Mouse (Mus musculus): ENCODE results near the gene Slc50a1. TPM values are rescaled to one million over a fixed set of nuclear protein-coding genes. Genes with fewer than 3 reads are reported as not detected.

Gene Slc50a1
- polyA plus RNA-seq, 1 experiment from 2014 or later, result 22.2 TPM

- no peak overlapping the region for H3K9ac ChIP-seq (ENCODE audit: low read depth, low read length)
Observed at GRCm38 (mm10) chr3:89298908-89299307, 28.5 kb upstream of the Slc50a1 start.

GRCm38 (mm10) chr3:89296761-89297396 lies 26.5 kb upstream of the Slc50a1 start:
- ATAC-seq (ENCODE audit: low read depth), result no peak
- 57% methylated on average over 11 of the region's 11 CpGs for WGBS (ENCODE audit: insufficient replicate concordance)
- Histone ChIP-seq H3K36me3 (ENCODE audit: control insufficient read depth, insufficient read depth) (no peaks in the 10 kb centered on the region), H3K9ac (ENCODE audit: low read depth, low read length) (no peak overlapping the region), H3K9me3 (replicated peaks; ENCODE audit: control insufficient read depth, low read length) (no peaks in the 10 kb centered on the region), H3K27ac (ENCODE audit: low read length) (no peak overlapping the region), H3K27me3 (ENCODE audit: control insufficient read depth, insufficient read depth, low read depth, low read length) (no peaks in the 10 kb centered on the region), H3K4me2 (ENCODE audit: low read depth, low read length) (no peak overlapping the region), H3K4me1 (ENCODE audit: control insufficient read depth, low read depth, low read length) (no peaks in the 10 kb centered on the region; the same call in 1 of the 2 replicates), H3K4me3 (ENCODE audit: low read depth, low read length) (no peak overlapping the region)

More at GRCm38 (mm10) chr3:89298908-89299307, 28.5 kb upstream of the Slc50a1 start:
- H3K4me1 ChIP-seq (ENCODE audit: control insufficient read depth, low read depth, low read length), result no peaks in the 10 kb centered on the region; the same call in 1 of the 2 replicates
- WGBS (ENCODE audit: insufficient replicate concordance), result 69% methylated on average over 6 of the region's 6 CpGs
- no peaks in the 10 kb centered on the region for H3K27me3 ChIP-seq (ENCODE audit: control insufficient read depth, insufficient read depth, low read depth, low read length)
- no peak overlapping the region for H3K4me2 ChIP-seq (ENCODE audit: low read depth, low read length)
- H3K9me3 ChIP-seq (replicated peaks; ENCODE audit: control insufficient read depth, low read length), result no peaks in the 10 kb centered on the region
- no peak overlapping the region for H3K27ac ChIP-seq (ENCODE audit: low read length)
- no peak overlapping the region for H3K4me3 ChIP-seq (ENCODE audit: low read depth, low read length)
- no peaks in the 10 kb centered on the region for H3K36me3 ChIP-seq (ENCODE audit: control insufficient read depth, insufficient read depth)
- ATAC-seq (ENCODE audit: low read depth), result no peak

- no peak for ATAC-seq (ENCODE audit: low read depth)
- Histone ChIP-seq H3K27ac (ENCODE audit: low read length) (no peak overlapping the region), H3K9me3 (replicated peaks; ENCODE audit: control insufficient read depth, low read length) (no peaks in the 10 kb centered on the region), H3K9ac (ENCODE audit: low read depth, low read length) (no peak overlapping the region), H3K27me3 (ENCODE audit: control insufficient read depth, insufficient read depth, low read depth, low read length) (no peaks in the 10 kb centered on the region), H3K4me1 (ENCODE audit: control insufficient read depth, low read depth, low read length) (no peaks in the 10 kb centered on the region; the same call in 1 of the 2 replicates), H3K4me3 (ENCODE audit: low read depth, low read length) (no peak overlapping the region), H3K36me3 (ENCODE audit: control insufficient read depth, insufficient read depth) (no peaks in the 10 kb centered on the region), H3K4me2 (ENCODE audit: low read depth, low read length) (no peak overlapping the region)
- WGBS (ENCODE audit: insufficient replicate concordance), result 50% methylated on average over 8 of the region's 8 CpGs
Observed at GRCm38 (mm10) chr3:89295685-89296230, 25.4 kb upstream of the Slc50a1 start.

GRCm38 (mm10) chr3:89294195-89294594 lies 23.8 kb upstream of the Slc50a1 start:
- no peak overlapping the region for H3K4me2 ChIP-seq (ENCODE audit: low read depth, low read length)
- no peaks in the 10 kb centered on the region; the same call in 1 of the 2 replicates for H3K4me1 ChIP-seq (ENCODE audit: control insufficient read depth, low read depth, low read length)
- H3K9ac ChIP-seq (ENCODE audit: low read depth, low read length), result no peak overlapping the region
- H3K4me3 ChIP-seq (ENCODE audit: low read depth, low read length), result no peak overlapping the region
- no peaks in the 10 kb centered on the region for H3K36me3 ChIP-seq (ENCODE audit: control insufficient read depth, insufficient read depth)
- WGBS (ENCODE audit: insufficient replicate concordance), result 50% methylated on average over 5 of the region's 5 CpGs
- ATAC-seq (ENCODE audit: low read depth), result peak; percentile 35
- no peaks in the 10 kb centered on the region for H3K27me3 ChIP-seq (ENCODE audit: control insufficient read depth, insufficient read depth, low read depth, low read length)
- H3K9me3 ChIP-seq (replicated peaks; ENCODE audit: control insufficient read depth, low read length), result no peaks in the 10 kb centered on the region
- H3K27ac ChIP-seq (ENCODE audit: low read length), result peak overlapping the region; percentile 73

- Histone ChIP-seq H3K36me3 (ENCODE audit: control insufficient read depth, insufficient read depth) (no peaks in the 10 kb centered on the region), H3K4me1 (ENCODE audit: control insufficient read depth, low read depth, low read length) (no peaks in the 10 kb centered on the region; the same call in 1 of the 2 replicates), H3K9me3 (replicated peaks; ENCODE audit: control insufficient read depth, low read length) (no peaks in the 10 kb centered on the region), H3K27ac (ENCODE audit: low read length) (peak overlapping the region; percentile 73), H3K4me2 (ENCODE audit: low read depth, low read length) (no peak overlapping the region), H3K9ac (ENCODE audit: low read depth, low read length) (no peak overlapping the region), H3K27me3 (ENCODE audit: control insufficient read depth, insufficient read depth, low read depth, low read length) (no peaks in the 10 kb centered on the region), H3K4me3 (ENCODE audit: low read depth, low read length) (no peak overlapping the region)
- ATAC-seq (ENCODE audit: low read depth), result peak; percentile 89
- 60% methylated on average over 11 of the region's 11 CpGs for WGBS (ENCODE audit: insufficient replicate concordance)
Observed at GRCm38 (mm10) chr3:89293247-89293918, 23.0 kb upstream of the Slc50a1 start.

GRCm38 (mm10) chr3:89292303-89292702 lies 21.9 kb upstream of the Slc50a1 start:
- no peak overlapping the region for H3K27ac ChIP-seq (ENCODE audit: low read length)
- no peaks in the 10 kb centered on the region for H3K27me3 ChIP-seq (ENCODE audit: control insufficient read depth, insufficient read depth, low read depth, low read length)
- no peaks in the 10 kb centered on the region for H3K36me3 ChIP-seq (ENCODE audit: control insufficient read depth, insufficient read depth)
- H3K4me1 ChIP-seq (ENCODE audit: control insufficient read depth, low read depth, low read length), result no peaks in the 10 kb centered on the region; the same call in 1 of the 2 replicates
- H3K4me3 ChIP-seq (ENCODE audit: low read depth, low read length), result no peak overlapping the region
- WGBS (ENCODE audit: insufficient replicate concordance), result 59% methylated on average over 5 of the region's 5 CpGs
- H3K9ac ChIP-seq (ENCODE audit: low read depth, low read length), result no peak overlapping the region
- H3K4me2 ChIP-seq (ENCODE audit: low read depth, low read length), result no peak overlapping the region
- no peaks in the 10 kb centered on the region for H3K9me3 ChIP-seq (replicated peaks; ENCODE audit: control insufficient read depth, low read length)
- no peak for ATAC-seq (ENCODE audit: low read depth)

GRCm38 (mm10) chr3:89291874-89292273 lies 21.5 kb upstream of the Slc50a1 start:
- ATAC-seq (ENCODE audit: low read depth), result no peak
- no peak overlapping the region for H3K27ac ChIP-seq (ENCODE audit: low read length)
- no peaks in the 10 kb centered on the region for H3K36me3 ChIP-seq (ENCODE audit: control insufficient read depth, insufficient read depth)
- no peak overlapping the region for H3K4me3 ChIP-seq (ENCODE audit: low read depth, low read length)
- H3K9ac ChIP-seq (ENCODE audit: low read depth, low read length), result no peak overlapping the region
- no peak overlapping the region for H3K4me2 ChIP-seq (ENCODE audit: low read depth, low read length)
- no peaks in the 10 kb centered on the region; the same call in 1 of the 2 replicates for H3K4me1 ChIP-seq (ENCODE audit: control insufficient read depth, low read depth, low read length)
- no peaks in the 10 kb centered on the region for H3K9me3 ChIP-seq (replicated peaks; ENCODE audit: control insufficient read depth, low read length)
- no peaks in the 10 kb centered on the region for H3K27me3 ChIP-seq (ENCODE audit: control insufficient read depth, insufficient read depth, low read depth, low read length)
- WGBS (ENCODE audit: insufficient replicate concordance), result 26% methylated on average over 10 of the region's 10 CpGs

- H3K9me3 ChIP-seq (replicated peaks; ENCODE audit: control insufficient read depth, low read length), result no peaks in the 10 kb centered on the region
- H3K27me3 ChIP-seq (ENCODE audit: control insufficient read depth, insufficient read depth, low read depth, low read length), result no peaks in the 10 kb centered on the region
- no peak overlapping the region for H3K9ac ChIP-seq (ENCODE audit: low read depth, low read length)
- no peak overlapping the region for H3K4me3 ChIP-seq (ENCODE audit: low read depth, low read length)
- no peaks in the 10 kb centered on the region for H3K36me3 ChIP-seq (ENCODE audit: control insufficient read depth, insufficient read depth)
- 41% methylated on average over 7 of the region's 7 CpGs for WGBS (ENCODE audit: insufficient replicate concordance)
- no peaks in the 10 kb centered on the region for H3K4me1 ChIP-seq (ENCODE audit: control insufficient read depth, low read depth, low read length)
- no peak overlapping the region for H3K4me2 ChIP-seq (ENCODE audit: low read depth, low read length)
- no peak overlapping the region for H3K27ac ChIP-seq (ENCODE audit: low read length)
- ATAC-seq (ENCODE audit: low read depth), result no peak
Observed at GRCm38 (mm10) chr3:89288503-89288928, 18.1 kb upstream of the Slc50a1 start.

- Histone ChIP-seq H3K27me3 (ENCODE audit: control insufficient read depth, insufficient read depth, low read depth, low read length) (no peaks in the 10 kb centered on the region; the same call in 1 of the 2 replicates), H3K4me3 (ENCODE audit: low read depth, low read length) (no peak overlapping the region), H3K36me3 (ENCODE audit: control insufficient read depth, insufficient read depth) (no peaks in the 10 kb centered on the region), H3K9ac (ENCODE audit: low read depth, low read length) (no peak overlapping the region), H3K4me2 (ENCODE audit: low read depth, low read length) (no peak overlapping the region), H3K4me1 (ENCODE audit: control insufficient read depth, low read depth, low read length) (no peaks in the 10 kb centered on the region), H3K27ac (ENCODE audit: low read length) (no peak overlapping the region), H3K9me3 (replicated peaks; ENCODE audit: control insufficient read depth, low read length) (no peaks in the 10 kb centered on the region)
- ATAC-seq (ENCODE audit: low read depth), result no peak
- WGBS (ENCODE audit: insufficient replicate concordance), result 28% methylated on average over 5 of the region's 5 CpGs
Observed at GRCm38 (mm10) chr3:89287286-89287685, 16.9 kb upstream of the Slc50a1 start.

Data from liver, embryonic 16.5 days (tissue).